Mouse (Mus musculus): ENCODE measurements at regions not wholly inside any gene's neighbourhood (a gene's known extent, or its start where the extent isn't known, plus 50 kb on each side); places are given as distances from the start of the nearest gene placed in this dataset.

DNA sequence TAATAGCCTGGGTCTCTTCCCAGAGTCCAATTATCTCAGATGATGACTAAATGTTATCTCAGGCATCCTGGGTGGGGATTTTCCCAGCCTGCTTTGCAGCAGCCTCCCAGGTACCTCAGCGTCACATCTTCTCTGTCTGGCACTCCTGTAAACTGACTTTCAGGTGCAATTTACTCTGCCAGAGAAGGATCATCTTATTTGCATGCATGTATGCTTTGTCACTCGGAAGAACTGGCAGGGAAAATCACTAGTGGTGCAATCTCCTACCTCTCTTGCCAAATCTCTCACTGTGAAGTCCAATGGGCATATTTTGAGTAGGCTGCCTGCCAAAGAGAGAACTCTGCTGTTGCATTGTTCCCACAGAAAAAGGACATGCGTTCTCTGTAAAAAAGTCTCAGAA lies 177.0 kb upstream of the Gm6793 start:
- no peak overlapping the region for H3K9ac ChIP-seq
- no peaks in the 10 kb centered on the region for H3K4me1 ChIP-seq
- ATAC-seq (ENCODE audit: low FRiP score, low read depth), result no peak
- no peak overlapping the region for H3K4me2 ChIP-seq (replicated peaks)
- H3K27me3 ChIP-seq (replicated peaks), result no peaks in the 10 kb centered on the region
- WGBS, result 85% methylated on average over 3 of the region's 3 CpGs
- no peaks in the 10 kb centered on the region for H3K36me3 ChIP-seq
- H3K4me3 ChIP-seq, result no peak overlapping the region
- H3K9me3 ChIP-seq, result no peaks in the 10 kb centered on the region
- no peak overlapping the region for H3K27ac ChIP-seq

DNA sequence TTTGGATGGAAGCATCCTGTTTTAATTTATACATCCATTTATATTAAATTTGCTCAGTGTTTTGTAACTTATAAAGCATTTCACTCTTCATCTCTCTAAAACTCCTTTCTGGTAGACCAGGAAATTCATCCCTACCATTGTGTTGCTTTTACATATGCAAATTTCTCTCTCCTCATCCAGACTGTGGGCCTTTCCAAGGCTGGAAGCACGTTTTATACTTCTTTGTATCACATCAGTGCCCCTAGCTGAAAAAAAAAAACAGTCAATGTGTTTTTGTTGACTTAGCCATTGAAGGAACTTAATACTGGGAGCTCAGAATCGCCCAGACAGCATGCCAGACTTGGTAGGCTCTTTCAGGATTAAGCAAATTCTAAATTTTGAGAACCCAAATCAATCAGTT lies 174.9 kb upstream of the Gm6793 start:
- ATAC-seq (ENCODE audit: low FRiP score, low read depth), result no peak
- Histone ChIP-seq H3K27ac (no peak overlapping the region), H3K27me3 (replicated peaks) (no peaks in the 10 kb centered on the region), H3K36me3 (no peaks in the 10 kb centered on the region), H3K9me3 (no peaks in the 10 kb centered on the region), H3K4me2 (replicated peaks) (no peak overlapping the region), H3K9ac (no peak overlapping the region), H3K4me3 (no peak overlapping the region), H3K4me1 (no peaks in the 10 kb centered on the region)
- WGBS, result 20% methylated on average over 2 of the region's 2 CpGs

DNA sequence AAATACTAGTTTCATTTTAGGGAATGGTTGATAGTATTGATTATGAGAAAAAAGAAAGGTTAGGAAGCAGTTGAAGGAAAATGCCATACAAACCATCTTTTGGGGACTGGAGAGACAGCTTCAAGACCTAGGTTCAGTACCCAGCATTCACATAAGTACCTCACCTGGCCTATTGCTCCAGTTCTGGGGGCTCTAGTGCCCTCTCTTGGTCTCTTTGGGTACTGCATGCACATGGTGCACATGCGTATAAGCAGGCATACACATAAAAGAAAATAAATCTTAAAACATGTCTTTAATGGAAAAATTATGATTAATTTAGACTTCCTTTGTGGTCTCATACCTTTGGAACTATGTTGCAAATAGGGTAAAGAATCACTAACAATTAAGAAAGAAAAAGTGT lies 155.3 kb upstream of the Gm6793 start:
- Histone ChIP-seq H3K4me2 (replicated peaks) (no peak overlapping the region), H3K9ac (no peak overlapping the region), H3K27ac (no peak overlapping the region), H3K27me3 (replicated peaks) (no peaks in the 10 kb centered on the region), H3K4me3 (no peak overlapping the region), H3K4me1 (no peaks in the 10 kb centered on the region), H3K9me3 (peaks cover 6% of the 10 kb centered on the region; the same call in 1 of the 2 replicates), H3K36me3 (no peaks in the 10 kb centered on the region)
- no peak for ATAC-seq (ENCODE audit: low FRiP score, low read depth)
- 94% methylated on average over 1 of the region's 1 CpGs for WGBS

DNA sequence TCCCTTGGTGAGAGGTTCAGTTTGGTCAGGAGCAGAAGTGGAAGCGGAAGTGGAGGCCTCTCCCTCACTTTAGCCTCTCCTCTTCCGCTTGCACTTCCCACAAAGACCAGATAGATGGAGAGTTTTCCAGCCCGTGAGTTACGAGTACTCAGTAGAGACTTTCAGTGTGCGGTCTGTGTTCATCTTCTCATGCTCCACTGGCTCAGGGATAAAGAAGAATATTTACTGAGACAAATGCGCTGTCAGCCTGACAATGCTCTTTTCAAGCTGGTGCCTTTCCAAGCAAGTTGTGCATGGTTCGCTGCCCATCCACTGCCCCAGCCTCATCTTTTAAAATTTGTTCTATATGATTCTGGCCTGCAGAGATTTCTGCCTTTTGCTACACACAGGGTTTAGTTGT lies 141.8 kb upstream of the Gm6793 start:
- Histone ChIP-seq H3K27me3 (replicated peaks) (no peaks in the 10 kb centered on the region), H3K4me2 (replicated peaks) (no peak overlapping the region), H3K9ac (no peak overlapping the region), H3K4me1 (no peaks in the 10 kb centered on the region), H3K27ac (no peak overlapping the region), H3K9me3 (no peaks in the 10 kb centered on the region), H3K4me3 (no peak overlapping the region), H3K36me3 (no peaks in the 10 kb centered on the region)
- peak; percentile 37; the same call in 1 of the 2 replicates for ATAC-seq (ENCODE audit: low FRiP score, low read depth)
- 25% methylated on average over 7 of the region's 7 CpGs for WGBS

DNA sequence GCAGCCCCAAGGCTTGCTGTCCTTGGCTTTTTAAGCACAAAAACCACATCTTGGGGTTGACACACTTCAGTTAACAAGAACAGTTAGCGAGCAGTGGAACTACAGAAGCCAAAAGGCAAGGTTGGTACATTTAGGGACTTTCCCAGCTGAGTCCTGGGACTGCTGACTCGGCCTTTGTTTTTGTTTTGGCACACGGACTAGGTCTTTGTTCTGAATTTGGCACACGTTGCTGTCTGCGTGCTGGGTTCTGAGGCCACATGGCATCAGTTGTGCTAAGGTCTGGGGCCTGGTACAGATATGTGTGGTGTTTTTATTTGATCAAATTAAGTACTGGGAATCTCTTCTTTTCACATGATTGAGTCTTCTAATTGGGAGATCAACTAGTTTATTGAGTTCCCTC lies 124.1 kb upstream of the Gm6793 start:
- Histone ChIP-seq H3K9ac (no peak overlapping the region), H3K36me3 (no peaks in the 10 kb centered on the region), H3K4me2 (replicated peaks) (no peak overlapping the region), H3K9me3 (no peaks in the 10 kb centered on the region), H3K27ac (no peak overlapping the region), H3K27me3 (replicated peaks) (no peaks in the 10 kb centered on the region), H3K4me1 (no peaks in the 10 kb centered on the region), H3K4me3 (no peak overlapping the region)
- 63% methylated on average over 5 of the region's 5 CpGs for WGBS
- ATAC-seq (ENCODE audit: low FRiP score, low read depth), result peak; percentile 56; the same call in 1 of the 2 replicates

DNA sequence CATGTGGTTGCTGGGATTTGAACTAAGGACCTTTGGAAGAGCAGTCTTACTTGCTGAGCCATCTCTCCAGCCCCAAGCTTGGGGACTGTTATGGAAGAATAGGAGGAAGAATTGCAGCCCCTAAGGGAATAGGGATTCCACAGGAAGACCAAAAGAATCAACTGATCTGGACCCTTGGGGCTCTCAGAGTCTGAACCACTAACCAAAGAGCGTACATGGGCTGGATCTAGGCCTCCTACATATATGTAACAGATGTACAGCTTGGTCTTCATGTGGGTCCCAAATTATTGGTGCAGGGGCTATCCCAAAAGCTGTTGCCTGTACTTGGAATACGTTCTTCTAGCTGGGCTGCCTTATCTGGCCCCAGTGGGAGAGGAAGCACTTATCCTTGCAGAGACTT lies 115.4 kb upstream of the Gm6793 start:
- 73% methylated on average over 2 of the region's 2 CpGs for WGBS
- no peaks in the 10 kb centered on the region for H3K36me3 ChIP-seq
- H3K4me2 ChIP-seq (replicated peaks), result no peak overlapping the region
- ATAC-seq (ENCODE audit: low FRiP score, low read depth), result no peak
- H3K27me3 ChIP-seq (replicated peaks), result no peaks in the 10 kb centered on the region
- no peak overlapping the region for H3K27ac ChIP-seq
- H3K9me3 ChIP-seq, result no peaks in the 10 kb centered on the region
- no peaks in the 10 kb centered on the region for H3K4me1 ChIP-seq
- no peak overlapping the region for H3K4me3 ChIP-seq
- no peak overlapping the region for H3K9ac ChIP-seq

DNA sequence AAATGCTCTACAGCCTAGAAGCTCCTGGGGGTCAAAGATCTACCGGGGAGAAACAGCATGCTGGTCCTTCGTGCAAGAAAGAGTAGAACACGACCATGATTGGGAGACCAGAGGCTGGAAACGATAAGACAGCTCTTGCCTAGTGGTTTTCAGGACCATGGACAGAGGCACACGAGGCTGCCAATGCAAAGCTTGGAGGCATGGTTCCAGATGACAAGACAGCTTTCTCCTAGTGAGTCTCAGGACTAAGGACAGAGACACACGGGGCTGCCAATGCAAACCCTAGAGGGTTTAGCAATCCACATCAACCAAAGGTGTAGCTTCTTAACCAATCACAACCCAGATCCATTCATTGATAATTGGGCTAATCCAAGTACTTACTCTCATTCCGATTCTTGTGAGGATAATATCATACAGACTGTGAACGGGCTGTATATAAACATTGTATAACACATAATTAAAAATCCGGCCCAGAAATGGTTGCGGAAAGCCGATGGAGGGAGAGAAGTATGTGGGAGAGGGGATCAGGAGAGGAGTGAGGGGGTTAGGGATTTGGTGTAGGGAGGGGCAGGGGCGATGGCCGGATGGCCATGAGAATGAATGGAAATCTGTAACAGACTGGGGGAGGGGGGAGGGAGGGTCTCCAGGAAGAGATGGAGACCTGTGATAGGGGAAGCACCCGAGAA lies 114.1 kb upstream of the Gm6793 start:
- H3K27ac ChIP-seq, result no peak overlapping the region
- no peaks in the 10 kb centered on the region for H3K27me3 ChIP-seq (replicated peaks)
- H3K4me3 ChIP-seq, result no peak overlapping the region
- no peak overlapping the region for H3K4me2 ChIP-seq (replicated peaks)
- 55% methylated on average over 14 of the region's 14 CpGs for WGBS
- H3K9ac ChIP-seq, result no peak overlapping the region
- H3K4me1 ChIP-seq, result no peaks in the 10 kb centered on the region
- ATAC-seq (ENCODE audit: low FRiP score, low read depth), result no peak
- no peaks in the 10 kb centered on the region for H3K36me3 ChIP-seq
- H3K9me3 ChIP-seq, result no peaks in the 10 kb centered on the region

DNA sequence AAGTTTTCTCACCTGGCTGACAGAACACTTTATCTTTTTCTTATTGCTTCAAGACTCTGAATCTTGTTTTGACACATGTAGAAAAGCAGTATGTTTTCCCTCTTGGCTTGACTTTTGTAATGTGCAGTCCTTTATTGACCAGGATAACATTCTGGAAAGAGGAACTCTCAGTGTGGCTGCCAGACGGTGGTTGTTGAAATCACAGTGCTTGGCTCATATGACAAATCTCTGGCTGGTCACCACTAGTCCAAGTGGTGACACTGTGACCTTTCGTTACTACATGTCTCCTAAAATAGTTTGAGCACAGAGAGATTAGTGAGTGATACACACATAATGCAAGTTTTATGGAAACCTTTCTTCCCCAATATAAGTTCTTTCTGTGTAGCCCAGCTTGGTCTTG lies 97.1 kb upstream of the Gm6793 start:
- Histone ChIP-seq H3K9me3 (no peaks in the 10 kb centered on the region), H3K4me2 (replicated peaks) (no peak overlapping the region), H3K4me1 (no peaks in the 10 kb centered on the region), H3K27ac (no peak overlapping the region), H3K9ac (no peak overlapping the region), H3K4me3 (no peak overlapping the region), H3K27me3 (replicated peaks) (no peaks in the 10 kb centered on the region), H3K36me3 (no peaks in the 10 kb centered on the region)
- ATAC-seq (ENCODE audit: low FRiP score, low read depth), result no peak
- WGBS, result 80% methylated on average over 2 of the region's 2 CpGs

DNA sequence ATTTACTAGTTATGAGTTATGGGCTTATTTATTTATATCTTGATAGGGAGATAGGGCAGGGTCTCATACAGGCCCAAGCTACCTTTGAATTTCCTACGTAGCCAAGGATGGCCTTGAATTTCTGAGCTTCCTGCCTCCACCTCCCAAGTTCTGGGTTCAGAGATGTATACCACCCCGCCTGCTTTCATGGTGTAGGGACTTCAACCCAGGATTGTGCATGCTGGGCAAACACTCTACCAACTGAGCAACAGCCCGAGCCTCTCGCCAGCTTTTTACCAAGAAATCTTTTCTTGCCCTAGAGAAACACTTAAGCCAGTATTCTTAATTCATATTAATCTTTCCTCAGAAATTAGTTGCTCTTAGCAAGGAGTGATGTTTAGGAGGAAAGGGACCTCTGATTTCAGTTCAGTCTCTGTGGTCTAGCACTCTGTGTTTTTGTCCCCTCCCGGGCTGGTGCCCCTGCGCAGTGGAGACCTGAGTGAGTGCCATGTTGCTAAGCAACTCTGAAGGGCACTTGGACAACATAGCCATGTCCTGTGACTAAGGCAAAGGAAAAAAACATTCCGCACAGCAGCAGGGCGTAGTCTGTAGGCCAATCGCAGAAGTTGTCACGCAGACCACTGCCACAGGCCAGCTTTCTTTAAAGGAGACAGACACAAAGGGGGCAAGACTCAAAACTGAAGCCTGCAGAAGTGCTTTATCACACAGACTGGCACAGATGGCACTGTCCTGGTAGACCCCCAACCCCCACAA lies 83.2 kb upstream of the Gm6793 start:
- no peaks in the 10 kb centered on the region for H3K4me1 ChIP-seq
- H3K36me3 ChIP-seq, result no peaks in the 10 kb centered on the region
- H3K4me3 ChIP-seq, result no peak overlapping the region
- H3K9me3 ChIP-seq, result no peaks in the 10 kb centered on the region
- H3K27me3 ChIP-seq (replicated peaks), result no peaks in the 10 kb centered on the region
- H3K4me2 ChIP-seq (replicated peaks), result no peak overlapping the region
- H3K27ac ChIP-seq, result no peak overlapping the region
- no peak overlapping the region for H3K9ac ChIP-seq
- ATAC-seq (ENCODE audit: low FRiP score, low read depth), result peak; percentile 91
- 65% methylated on average over 10 of the region's 10 CpGs for WGBS

DNA sequence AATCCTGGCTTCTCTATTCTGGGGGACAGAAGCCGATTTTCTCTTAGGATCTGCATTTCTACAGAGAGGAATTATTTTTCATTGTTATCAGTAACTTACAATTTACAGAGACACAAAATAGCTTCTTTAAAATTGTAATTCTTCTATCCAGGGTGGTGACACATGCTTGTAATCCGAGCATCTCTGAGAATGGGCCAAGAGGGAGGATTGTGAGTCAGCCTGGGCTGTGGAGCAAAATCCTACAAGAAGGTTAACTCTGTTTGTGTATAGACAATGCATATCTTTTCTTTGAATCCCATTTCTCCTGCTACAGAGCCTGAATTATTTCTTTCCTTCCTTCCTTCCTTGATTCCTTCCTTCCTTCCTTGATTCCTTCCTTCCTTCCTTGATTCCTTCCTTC lies 80.0 kb upstream of the Gm6793 start:
- H3K27me3 ChIP-seq (replicated peaks), result no peaks in the 10 kb centered on the region
- H3K36me3 ChIP-seq, result no peaks in the 10 kb centered on the region
- no peak overlapping the region for H3K4me2 ChIP-seq (replicated peaks)
- no peak for ATAC-seq (ENCODE audit: low FRiP score, low read depth)
- 89% methylated on average over 2 of the region's 2 CpGs for WGBS
- no peaks in the 10 kb centered on the region for H3K9me3 ChIP-seq
- H3K4me3 ChIP-seq, result no peak overlapping the region
- H3K4me1 ChIP-seq, result no peaks in the 10 kb centered on the region
- no peak overlapping the region for H3K9ac ChIP-seq
- no peak overlapping the region for H3K27ac ChIP-seq

DNA sequence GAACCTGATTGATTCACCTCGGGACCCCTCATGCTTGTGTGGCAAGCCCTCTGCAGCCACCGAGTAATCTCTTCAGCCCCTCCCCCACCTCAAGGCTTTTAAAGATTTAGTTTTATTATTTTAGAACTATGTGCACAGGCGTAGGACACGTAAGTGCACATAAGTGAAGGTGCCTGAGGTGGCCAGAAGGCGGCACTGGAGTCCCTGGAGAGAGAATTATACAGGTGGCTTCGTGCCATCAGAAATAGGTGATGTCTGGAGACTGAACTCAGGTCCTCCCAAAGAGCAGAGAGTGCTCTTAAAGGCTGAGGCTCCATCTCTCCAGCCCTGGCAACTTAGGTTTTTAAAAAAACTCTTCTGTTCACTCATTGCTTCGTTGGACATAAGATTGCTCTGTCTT lies 78.7 kb upstream of the Gm6793 start:
- WGBS, result 63% methylated on average over 7 of the region's 7 CpGs
- Histone ChIP-seq H3K4me1 (no peaks in the 10 kb centered on the region), H3K36me3 (no peaks in the 10 kb centered on the region), H3K27ac (no peak overlapping the region), H3K4me3 (no peak overlapping the region), H3K27me3 (replicated peaks) (no peaks in the 10 kb centered on the region), H3K4me2 (replicated peaks) (no peak overlapping the region), H3K9ac (no peak overlapping the region), H3K9me3 (no peaks in the 10 kb centered on the region)
- no peak for ATAC-seq (ENCODE audit: low FRiP score, low read depth)

DNA sequence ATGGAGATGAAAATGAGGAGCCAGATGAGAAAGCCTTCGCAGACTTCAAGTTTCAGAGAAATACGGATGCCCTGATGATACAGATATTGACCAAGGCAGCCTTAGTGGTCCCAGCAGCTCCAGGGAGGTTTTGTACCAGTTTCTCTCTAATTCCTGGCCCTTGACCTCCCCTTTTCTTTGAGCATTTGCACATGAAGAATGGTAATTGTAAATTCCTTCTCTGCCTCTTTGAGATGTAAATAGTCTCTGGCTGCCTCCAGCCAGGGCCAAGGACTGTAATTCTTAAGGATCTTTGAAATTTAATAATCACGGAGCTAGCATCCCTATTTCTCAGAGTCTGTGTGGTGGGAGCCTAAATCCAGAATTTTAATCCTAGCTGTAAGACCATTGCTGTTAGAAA lies 78.0 kb upstream of the Gm6793 start:
- no peak overlapping the region for H3K4me3 ChIP-seq
- H3K4me1 ChIP-seq, result no peaks in the 10 kb centered on the region
- ATAC-seq (ENCODE audit: low FRiP score, low read depth), result no peak
- H3K36me3 ChIP-seq, result no peaks in the 10 kb centered on the region
- H3K27me3 ChIP-seq (replicated peaks), result no peaks in the 10 kb centered on the region
- no peaks in the 10 kb centered on the region for H3K9me3 ChIP-seq
- H3K9ac ChIP-seq, result no peak overlapping the region
- H3K4me2 ChIP-seq (replicated peaks), result no peak overlapping the region
- no peak overlapping the region for H3K27ac ChIP-seq
- 13% methylated on average over 3 of the region's 3 CpGs for WGBS

DNA sequence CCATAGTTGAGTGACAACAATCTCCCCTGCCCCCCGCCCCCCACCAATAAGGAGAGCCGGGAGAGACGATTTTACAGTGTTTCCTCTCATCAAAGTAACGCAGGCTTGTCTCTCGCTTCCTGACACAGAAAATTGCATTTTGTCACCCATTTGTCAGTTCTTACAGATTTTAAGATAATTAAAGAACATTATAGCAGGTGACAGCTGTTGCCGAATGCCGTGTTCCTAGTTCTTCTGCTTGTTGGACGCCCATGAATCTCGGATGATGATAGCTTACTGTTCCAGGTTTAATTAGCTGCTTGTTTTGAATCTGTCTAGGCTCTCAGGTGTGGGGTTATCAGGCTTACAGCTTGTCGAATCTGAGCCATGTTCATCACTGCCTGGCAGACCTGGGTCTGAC lies 63.8 kb upstream of the Gm6793 start:
- 77% methylated on average over 10 of the region's 10 CpGs for WGBS

More for the DNA sequence above, 63.8 kb upstream of the Gm6793 start:
- Histone ChIP-seq H3K9ac (no peak overlapping the region), H3K4me3 (no peak overlapping the region), H3K4me2 (replicated peaks) (no peak overlapping the region), H3K36me3 (no peaks in the 10 kb centered on the region), H3K4me1 (no peaks in the 10 kb centered on the region), H3K9me3 (no peaks in the 10 kb centered on the region), H3K27me3 (replicated peaks) (no peaks in the 10 kb centered on the region), H3K27ac (no peak overlapping the region)
- no peak for ATAC-seq (ENCODE audit: low FRiP score, low read depth)
